Mouse (Mus musculus) heart, postnatal 4 days (tissue): Measurements from ENCODE around the gene Dynlt1f. TPM values are rescaled to one million over a fixed set of nuclear protein-coding genes. Genes with fewer than 3 reads are reported as not detected.
A peak's percentile ranks its signal among the peaks of the same experiment; 100 is the strongest.
"Not testable (repeated sequence)": the region's sequence is repeated elsewhere in the genome, so short reads cannot be mapped to it uniquely, and the experiment has no call there.

Experiments
- DNase-seq: peaks from one replicate; pipeline ENCODE4 v3.0.0; 2021
- total RNA-seq, 2 experiments: library from RNA; stranded (reverse); gene quantifications; 2 replicates each; pipeline ENCODE4 v1.2.3; 2021

Dynlt1f gene
- total RNA-seq, 2 experiments from 2014 or later: 185 TPM

DNA sequence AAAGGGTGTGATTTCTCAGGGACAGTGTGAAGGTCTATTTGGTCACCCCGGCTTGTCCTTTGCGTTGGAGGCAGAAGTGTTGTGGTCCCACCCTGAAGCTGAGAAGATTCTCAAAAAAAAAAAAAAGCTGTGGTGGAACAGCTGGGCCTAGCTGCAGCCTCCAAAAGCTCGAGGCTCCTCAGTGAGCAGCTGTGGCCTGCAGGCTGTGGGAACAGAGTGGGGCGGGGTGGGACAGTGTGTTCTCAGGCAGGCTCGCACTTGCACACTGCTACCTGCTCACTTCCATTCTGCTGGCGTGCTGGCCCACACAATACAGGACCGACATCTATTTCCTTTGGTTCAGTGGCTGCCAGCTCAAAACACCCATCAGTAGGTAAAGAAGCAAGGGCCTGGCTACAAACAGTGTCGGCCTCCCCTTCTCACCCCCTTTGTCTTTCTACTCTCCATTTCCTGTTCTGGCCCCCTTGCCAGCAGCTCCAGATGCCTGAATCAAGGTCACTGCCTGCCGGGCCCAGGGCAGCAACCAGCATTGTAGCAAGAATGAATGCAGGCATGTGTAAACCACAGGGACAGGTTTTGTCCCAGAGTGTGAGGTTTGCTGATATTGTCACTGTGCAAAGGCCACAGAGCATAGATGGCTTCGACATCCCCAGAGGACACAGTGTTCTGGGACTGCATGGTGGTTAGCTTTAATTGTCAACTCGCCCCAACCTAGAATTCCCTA is 5.6 kb upstream of the Dynlt1f start:
- DNase-seq: peak; percentile 39

DNA sequence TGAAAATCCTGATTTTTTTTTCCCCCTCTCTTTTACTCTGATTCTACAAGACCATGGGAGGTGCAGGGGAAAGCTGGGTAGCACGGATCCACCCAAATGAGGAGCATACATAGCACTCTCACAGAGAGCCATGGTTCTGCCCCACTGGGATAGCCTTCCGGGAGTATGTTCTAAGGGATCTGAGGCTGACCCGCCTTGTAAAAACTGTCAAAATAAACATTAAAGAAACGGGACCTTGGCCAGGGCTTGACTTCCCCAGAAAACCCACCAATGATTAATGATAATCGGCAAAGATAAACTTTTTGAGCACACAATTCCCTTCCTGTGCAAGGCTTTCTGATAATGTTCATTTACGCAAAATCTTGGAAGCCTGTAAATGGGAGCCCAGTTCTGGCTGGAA is 4.9 kb upstream of the Dynlt1f start:
- DNase-seq: not testable (repeated sequence)

DNA sequence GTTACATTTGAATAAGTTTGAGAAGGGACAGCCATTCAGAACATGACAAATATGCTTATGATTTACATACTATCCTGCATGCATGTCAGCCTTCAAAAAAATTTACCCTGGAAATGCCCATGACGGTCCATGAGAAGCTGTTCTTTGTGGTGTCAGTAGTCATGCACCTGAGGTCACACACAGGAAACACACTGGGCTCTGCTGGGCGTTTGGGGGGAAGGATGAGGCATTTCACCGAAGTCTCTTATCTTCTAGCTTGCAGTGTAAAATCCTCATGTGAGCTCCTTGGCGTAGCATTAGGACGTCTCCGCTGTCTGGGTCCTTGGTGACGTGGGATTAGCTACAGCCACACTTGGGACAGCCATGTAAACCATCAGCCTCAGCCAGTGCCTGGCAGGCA is 3.1 kb upstream of the Dynlt1f start, which contains the start of gene Sytl3:
Gene Sytl3, plus strand, starts transcription at position 293 of the 400 bp plus-strand sequence.
- not testable (repeated sequence) for DNase-seq

DNA sequence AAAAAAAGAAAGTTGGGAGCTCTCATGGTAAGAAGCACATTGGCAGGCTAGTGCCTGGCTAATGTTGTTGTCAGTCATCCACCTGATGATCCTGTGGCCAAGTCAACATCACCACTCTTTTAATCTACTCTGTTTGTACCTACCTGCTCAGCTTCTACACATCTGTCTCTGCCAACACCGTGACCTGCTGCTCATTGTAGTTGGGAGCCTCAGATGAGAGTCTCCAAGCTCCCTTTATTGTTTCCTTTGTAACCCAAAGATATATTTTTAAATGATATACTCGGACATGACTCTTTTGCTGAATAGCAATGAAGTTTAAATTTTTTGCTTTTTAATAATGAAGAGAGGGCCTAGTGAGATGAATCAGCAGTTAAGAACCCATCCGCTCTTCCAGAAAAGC is 771 bp upstream of the Dynlt1f start:
- DNase-seq: not testable (repeated sequence)

- peak; percentile 77 for DNase-seq
Measured at GRCm38 (mm10) chr17:6655087-6655511, 601 bp downstream of the Dynlt1f start.

GRCm38 (mm10) chr17:6653341-6653946 is 2.3 kb downstream of the Dynlt1f start:
- not testable (repeated sequence) for DNase-seq

DNA sequence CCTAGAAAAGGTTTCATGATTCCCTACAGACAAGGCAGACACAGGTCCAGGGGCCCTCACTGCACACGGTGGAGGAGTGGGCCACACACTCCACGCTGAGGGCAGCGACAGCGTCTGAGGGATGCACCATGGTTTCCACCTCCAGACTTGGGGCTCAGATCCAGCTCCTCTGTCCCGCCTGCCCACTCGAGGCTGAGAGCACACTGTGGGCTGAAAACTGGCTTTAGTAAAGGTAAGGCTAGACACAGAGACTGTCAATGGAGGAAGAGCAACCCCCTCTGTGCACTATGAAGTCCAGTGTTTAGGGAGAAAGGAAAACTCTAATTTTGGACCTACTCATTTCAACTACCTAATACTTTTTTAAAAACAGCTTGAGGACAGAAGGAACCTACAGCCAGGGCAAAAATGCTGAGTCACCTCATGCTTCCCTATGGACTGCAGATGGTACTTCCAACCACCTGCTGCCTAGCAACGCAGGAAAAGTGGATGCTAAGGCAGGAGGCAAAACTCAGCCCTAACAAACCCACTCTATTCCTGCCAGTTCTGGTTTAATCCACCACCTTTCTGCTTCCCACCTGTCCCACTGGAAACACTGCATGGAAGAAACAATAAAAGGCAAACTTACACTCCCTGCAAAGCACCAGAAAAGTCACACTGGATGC is 4.7 kb downstream of the Dynlt1f start:
- not testable (repeated sequence) for DNase-seq

GRCm38 (mm10) chr17:6647452-6647851 is 8.2 kb downstream of the Dynlt1f start:
- DNase-seq: not testable (repeated sequence)

GRCm38 (mm10) chr17:6646841-6647240 is 8.9 kb downstream of the Dynlt1f start:
- not testable (repeated sequence) for DNase-seq

DNA sequence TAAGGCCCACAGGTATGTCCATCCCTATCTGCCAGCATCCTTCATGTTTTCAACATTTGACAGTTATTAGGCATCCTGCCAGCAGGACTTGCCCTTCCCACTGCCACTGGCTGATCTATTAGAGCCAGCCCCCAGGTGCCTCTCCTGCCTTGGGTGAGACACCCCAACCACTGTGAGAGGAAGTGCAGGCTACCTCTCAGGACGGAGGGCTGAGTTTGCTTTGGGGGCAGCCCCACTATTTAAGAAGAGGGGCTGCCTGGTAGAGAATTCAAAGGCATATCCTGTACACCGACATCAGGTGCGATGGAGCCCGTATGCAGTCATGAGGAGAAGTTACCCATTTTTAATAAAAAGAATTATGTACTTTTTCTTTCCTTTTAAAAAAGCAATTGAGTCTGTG is 10.0 kb downstream of the Dynlt1f start:
- DNase-seq: not testable (repeated sequence)

- not testable (repeated sequence) for DNase-seq
Measured at GRCm38 (mm10) chr17:6644673-6645072, 11.0 kb downstream of the Dynlt1f start.

GRCm38 (mm10) chr17:6644210-6644609 is 11.5 kb downstream of the Dynlt1f start:
- DNase-seq: not testable (repeated sequence)

DNA sequence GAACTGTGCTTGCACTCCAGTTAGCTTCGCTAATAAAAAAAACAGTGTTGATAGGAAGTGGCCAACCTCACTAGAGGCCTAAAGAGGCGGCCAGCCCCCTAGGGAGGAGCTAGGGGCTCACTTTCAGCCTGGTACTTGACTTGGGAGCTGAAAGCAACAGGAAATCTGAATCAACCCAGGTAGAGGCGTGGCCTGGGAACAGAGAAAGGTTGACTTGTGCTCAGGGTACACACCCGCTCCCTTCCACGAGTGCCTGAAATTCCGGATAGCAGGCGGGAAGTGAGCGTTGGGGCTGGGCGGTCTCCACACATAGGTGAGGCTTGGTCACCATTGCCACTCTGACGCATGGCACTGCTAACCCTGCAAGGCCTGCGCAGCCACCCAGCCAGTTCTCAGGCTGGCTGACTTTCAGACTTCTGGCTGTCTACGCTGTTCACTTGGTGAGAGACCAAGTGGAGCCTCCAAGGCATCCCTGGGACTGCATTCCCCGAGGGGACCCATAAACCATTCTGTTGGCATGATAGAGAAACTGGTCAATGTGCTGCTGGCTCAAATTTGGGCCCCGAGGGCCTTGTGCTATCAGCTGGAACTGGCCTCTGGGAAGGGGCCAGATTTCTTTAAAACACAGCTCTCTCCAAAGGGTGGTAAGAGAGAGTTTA is 14.8 kb downstream of the Dynlt1f start:
- DNase-seq: not testable (repeated sequence)

DNA sequence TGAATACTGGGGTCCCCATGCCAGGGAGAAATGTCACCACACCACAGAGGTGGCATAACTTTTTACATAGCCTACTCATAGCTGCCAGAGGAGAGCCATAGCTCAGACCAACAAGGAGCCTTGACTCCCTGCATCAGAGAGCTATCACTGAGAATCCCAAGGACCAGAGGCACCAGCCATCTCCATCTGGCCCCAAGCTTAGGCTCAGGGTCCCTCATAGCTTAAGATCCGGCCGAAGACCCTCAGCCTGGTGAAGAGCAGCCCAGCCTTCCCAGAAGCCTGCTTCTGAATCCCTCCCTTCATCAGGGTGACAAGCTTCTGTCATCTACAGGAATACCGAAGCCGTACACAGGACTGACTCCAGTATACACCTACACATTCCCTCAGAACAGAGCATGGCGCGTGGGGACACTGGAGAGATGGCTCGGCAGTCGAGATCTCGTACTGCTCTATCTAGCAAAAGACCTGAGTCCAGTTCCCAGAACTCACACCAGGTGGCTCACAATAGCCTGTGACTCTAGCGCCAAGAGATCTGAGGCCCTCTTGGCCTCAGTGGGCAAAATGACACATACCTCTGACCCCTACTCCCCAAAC is 15.6 kb downstream of the Dynlt1f start:
- not testable (repeated sequence) for DNase-seq

DNA sequence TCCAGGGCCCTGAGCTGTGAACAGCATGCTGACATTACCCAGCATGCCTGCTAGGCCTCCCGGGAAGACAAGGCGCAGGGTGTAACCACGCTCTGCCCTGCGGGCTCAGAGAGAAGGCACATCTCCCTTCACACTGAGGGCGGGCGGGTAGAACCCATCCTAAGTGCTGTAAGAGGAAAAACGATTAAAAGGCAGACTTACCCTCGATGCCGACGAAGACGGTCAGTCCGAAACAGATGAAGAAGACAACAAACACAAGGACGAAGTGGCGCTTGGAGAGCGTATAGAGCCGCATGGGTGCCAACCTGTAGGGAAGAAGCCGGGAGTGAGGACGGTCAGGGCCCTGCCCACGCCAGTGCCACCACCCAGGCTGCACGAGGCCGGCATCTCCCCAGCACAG is 16.2 kb downstream of the Dynlt1f start:
- DNase-seq: not testable (repeated sequence)

DNA sequence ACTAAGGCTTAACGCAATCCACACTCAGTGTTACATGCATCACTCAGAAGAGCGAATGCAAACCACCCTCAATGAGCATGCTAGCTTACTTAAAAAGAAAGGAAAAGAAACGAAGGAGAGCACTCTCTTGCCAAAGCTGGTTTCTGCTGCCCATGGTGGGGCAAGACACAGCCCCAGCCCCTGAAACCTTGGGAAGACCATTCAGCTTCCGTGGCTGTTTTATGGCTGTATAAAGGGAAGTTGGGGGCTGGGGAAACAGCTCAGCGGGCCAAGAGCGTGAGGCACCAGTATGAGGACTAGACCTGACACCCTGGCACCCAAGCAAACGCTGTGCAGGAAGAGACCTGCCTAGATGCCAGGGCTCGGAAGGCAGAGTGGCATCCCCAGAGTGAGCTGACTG is 17.3 kb downstream of the Dynlt1f start:
- DNase-seq: not testable (repeated sequence)

DNA sequence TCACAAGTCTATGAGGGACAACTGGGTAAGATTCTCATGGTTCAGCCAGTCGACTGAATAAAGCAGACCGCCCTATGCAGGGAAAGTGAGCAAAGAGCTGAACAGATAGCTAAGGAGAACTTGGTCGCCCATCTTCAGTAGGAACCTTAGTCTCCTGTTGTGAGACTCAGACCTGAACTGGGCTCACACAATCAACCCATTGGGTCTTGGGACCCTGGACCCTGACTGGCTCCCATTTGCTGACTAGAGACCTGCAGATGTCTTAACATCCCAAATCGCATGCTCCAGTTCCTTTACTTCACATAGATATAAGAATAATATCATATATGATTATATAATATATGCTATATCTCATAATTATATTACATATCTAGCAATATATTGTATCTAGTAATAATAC is 18.3 kb downstream of the Dynlt1f start:
- not testable (repeated sequence) for DNase-seq

GRCm38 (mm10) chr17:6636861-6637260 is 18.8 kb downstream of the Dynlt1f start:
- no peak for DNase-seq

DNA sequence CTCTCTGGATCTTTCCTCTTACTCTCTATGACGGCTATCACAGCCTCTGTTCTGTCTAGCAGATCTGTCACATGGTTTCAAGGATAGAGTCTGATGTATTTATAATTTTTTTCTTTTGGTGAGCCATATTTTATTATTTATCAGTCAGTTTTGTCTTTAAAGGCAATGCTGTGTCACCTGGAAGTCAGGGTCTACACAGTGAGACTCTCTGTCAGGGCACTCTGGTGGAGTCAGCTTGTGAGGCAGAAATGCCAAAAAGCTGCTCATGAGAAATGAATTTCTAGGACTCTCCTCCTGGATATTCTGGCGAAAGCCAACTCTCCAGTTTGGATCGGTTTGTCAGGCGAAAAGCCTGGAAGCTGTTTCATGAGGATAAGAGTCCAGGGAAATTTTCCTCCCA is 19.9 kb downstream of the Dynlt1f start:
- not testable (repeated sequence) for DNase-seq

DNA sequence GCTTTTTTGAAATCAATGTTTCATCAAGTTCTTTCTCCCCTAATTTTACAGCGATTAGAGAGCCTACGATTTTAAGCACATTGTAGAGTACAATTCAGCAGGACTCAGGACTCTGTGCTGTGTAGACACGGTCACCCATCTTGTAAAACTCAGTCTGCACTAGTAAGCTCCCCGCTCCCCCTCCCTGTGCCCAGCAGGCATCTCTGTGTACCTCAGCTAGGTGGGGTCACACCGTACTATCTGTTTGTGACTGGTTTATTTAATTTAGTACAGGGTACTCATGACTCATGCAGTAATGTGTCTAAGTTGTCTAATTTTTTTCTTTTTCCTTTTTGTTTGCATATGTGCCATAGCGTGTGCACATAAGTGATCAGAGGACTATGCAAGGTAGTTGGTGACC is 22.9 kb downstream of the Dynlt1f start:
- not testable (repeated sequence) for DNase-seq

DNA sequence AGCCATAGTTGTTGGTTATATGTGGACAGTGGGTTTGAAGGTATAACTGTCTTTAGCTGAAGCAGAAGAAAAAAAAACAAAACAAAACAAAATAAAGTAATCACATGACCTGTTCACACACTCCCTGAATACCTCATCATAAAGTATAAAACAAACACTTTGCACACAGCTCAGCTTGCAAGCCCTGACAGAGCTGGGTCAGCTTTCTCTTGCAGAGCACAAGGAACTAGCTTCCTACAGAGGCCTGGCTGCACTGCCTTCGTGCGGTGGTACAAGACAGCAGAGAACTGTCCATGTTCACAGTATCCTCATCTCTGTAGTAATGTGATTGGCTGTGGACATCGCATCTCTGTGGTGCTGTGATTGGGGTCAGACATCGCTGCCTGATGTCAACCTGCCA is 25.3 kb downstream of the Dynlt1f start:
- DNase-seq: not testable (repeated sequence)

- not testable (repeated sequence) for DNase-seq
Measured at GRCm38 (mm10) chr17:6624926-6625558, 30.7 kb downstream of the Dynlt1f start.
